Mouse (Mus musculus): Measurements from ENCODE around the gene Ptpn6. TPM values are rescaled to one million over a fixed set of nuclear protein-coding genes. Genes with fewer than 3 reads are reported as not detected.
A peak's percentile ranks its signal among the peaks of the same experiment; 100 is the strongest.

Ptpn6 gene
- polyA plus RNA-seq, 1 experiment from 2014 or later, result 12.6 TPM

GRCm38 (mm10) chr6:124719354-124719978 is 19.0 kb downstream of the Ptpn6 start:
- H3K4me3 ChIP-seq (ENCODE audit: low read depth, low read length), result peak overlapping the region; percentile 43
- H3K4me1 ChIP-seq (ENCODE audit: insufficient read depth), result no peaks in the 10 kb centered on the region
- 47% methylated on average over 7 of the region's 7 CpGs for WGBS
- peak overlapping the region; percentile 56 for H3K4me2 ChIP-seq
- H3K36me3 ChIP-seq (ENCODE audit: insufficient read depth), result peaks cover 33% of the 10 kb centered on the region
- H3K27ac ChIP-seq (ENCODE audit: low read depth), result peak overlapping the region; percentile 81
- DNase-seq (no peak), ATAC-seq (ENCODE audit: insufficient read depth) (no peak)
- no peak for TF ChIP-seq CTCF (IDR thresholded peaks at IDR 0.05; ENCODE audit: low read depth)
- no peaks in the 10 kb centered on the region for H3K9me3 ChIP-seq (ENCODE audit: low read depth, low read length)
- H3K9ac ChIP-seq, result peak overlapping the region; percentile 57
- no peaks in the 10 kb centered on the region for H3K27me3 ChIP-seq (ENCODE audit: insufficient read depth, low read length)

GRCm38 (mm10) chr6:124718703-124719102 is 19.8 kb downstream of the Ptpn6 start:
- Histone ChIP-seq H3K4me2 (peak overlapping the region; percentile 56), H3K27ac (ENCODE audit: low read depth) (peak overlapping the region; percentile 81)
- 53% methylated on average over 15 of the region's 16 CpGs for WGBS

GRCm38 (mm10) chr6:124717968-124718367 is 20.5 kb downstream of the Ptpn6 start:
- no peak for DNase-seq

More at GRCm38 (mm10) chr6:124718703-124719102, 19.8 kb downstream of the Ptpn6 start:
- Histone ChIP-seq H3K4me1 (ENCODE audit: insufficient read depth) (peaks cover 1% of the 10 kb centered on the region; the same call in 1 of the 2 replicates), H3K27me3 (ENCODE audit: insufficient read depth, low read length) (no peaks in the 10 kb centered on the region), H3K36me3 (ENCODE audit: insufficient read depth) (peaks cover 41% of the 10 kb centered on the region), H3K4me3 (ENCODE audit: low read depth, low read length) (peak overlapping the region; percentile 43), H3K9me3 (ENCODE audit: low read depth, low read length) (no peaks in the 10 kb centered on the region), H3K9ac (peak overlapping the region; percentile 57)
- ATAC-seq (ENCODE audit: insufficient read depth), result peak; percentile 48
- no peak for TF ChIP-seq CTCF (IDR thresholded peaks at IDR 0.05; ENCODE audit: low read depth)
- DNase-seq, result peak; percentile 72

GRCm38 (mm10) chr6:124716864-124717490 is 21.5 kb downstream of the Ptpn6 start:
- Histone ChIP-seq H3K4me2 (peak overlapping the region; percentile 56), H3K4me1 (ENCODE audit: insufficient read depth) (peaks cover 10% of the 10 kb centered on the region), H3K9me3 (ENCODE audit: low read depth, low read length) (no peaks in the 10 kb centered on the region), H3K9ac (peak overlapping the region; percentile 57; the same call in 1 of the 2 replicates), H3K36me3 (ENCODE audit: insufficient read depth) (peaks cover 42% of the 10 kb centered on the region), H3K27ac (ENCODE audit: low read depth) (no peak overlapping the region), H3K27me3 (ENCODE audit: insufficient read depth, low read length) (no peaks in the 10 kb centered on the region), H3K4me3 (ENCODE audit: low read depth, low read length) (peak overlapping the region; percentile 43)
- WGBS, result 56% methylated on average over 20 of the region's 20 CpGs
- DNase-seq (peak; percentile 84), ATAC-seq (ENCODE audit: insufficient read depth) (no peak)
- peak; percentile 76 for TF ChIP-seq CTCF (IDR thresholded peaks at IDR 0.05; ENCODE audit: low read depth)

More at GRCm38 (mm10) chr6:124717968-124718367, 20.5 kb downstream of the Ptpn6 start:
- Histone ChIP-seq H3K9ac (peak overlapping the region; percentile 57), H3K4me3 (ENCODE audit: low read depth, low read length) (peak overlapping the region; percentile 43), H3K27me3 (ENCODE audit: insufficient read depth, low read length) (no peaks in the 10 kb centered on the region), H3K36me3 (ENCODE audit: insufficient read depth) (peaks cover 42% of the 10 kb centered on the region), H3K9me3 (ENCODE audit: low read depth, low read length) (no peaks in the 10 kb centered on the region), H3K4me2 (peak overlapping the region; percentile 56), H3K4me1 (ENCODE audit: insufficient read depth) (peaks cover 8% of the 10 kb centered on the region), H3K27ac (ENCODE audit: low read depth) (peak overlapping the region; percentile 81)
- no peak for TF ChIP-seq CTCF (IDR thresholded peaks at IDR 0.05; ENCODE audit: low read depth)
- 54% methylated on average over 13 of the region's 13 CpGs for WGBS
- no peak for ATAC-seq (ENCODE audit: insufficient read depth)

- peak overlapping the region; percentile 99 for H3K4me2 ChIP-seq
- WGBS, result 14% methylated on average over 11 of the region's 11 CpGs
- no peaks in the 10 kb centered on the region for H3K9me3 ChIP-seq (ENCODE audit: low read depth, low read length)
- no peak for DNase-seq
- no peak for TF ChIP-seq CTCF (IDR thresholded peaks at IDR 0.05; ENCODE audit: low read depth)
- H3K27ac ChIP-seq (ENCODE audit: low read depth), result peak overlapping the region; percentile 70
- H3K36me3 ChIP-seq (ENCODE audit: insufficient read depth), result peaks cover 53% of the 10 kb centered on the region
- peaks cover 14% of the 10 kb centered on the region for H3K4me1 ChIP-seq (ENCODE audit: insufficient read depth)
- ATAC-seq (ENCODE audit: insufficient read depth), result no peak
- H3K27me3 ChIP-seq (ENCODE audit: insufficient read depth, low read length), result no peaks in the 10 kb centered on the region
- peak overlapping the region; percentile 93 for H3K9ac ChIP-seq
- peak overlapping the region; percentile 97 for H3K4me3 ChIP-seq (ENCODE audit: low read depth, low read length)
Observed at GRCm38 (mm10) chr6:124712918-124713317, 25.6 kb downstream of the Ptpn6 start.

GRCm38 (mm10) chr6:124711824-124712782 is 26.4 kb downstream of the Ptpn6 start, which contains the start of the genes Emg1 and Phb2:
Gene Emg1 (minus strand): TSS chr6:124712178.
Gene Phb2 (plus strand): TSS chr6:124712336.
- H3K4me3 ChIP-seq (ENCODE audit: low read depth, low read length), result peak within 1 kb of the TSS; percentile 97

More at GRCm38 (mm10) chr6:124711824-124712782, 26.4 kb downstream of the Ptpn6 start, which contains the start of the genes Emg1 and Phb2:
- peak within 1 kb of the TSS; percentile 94 for H3K27ac ChIP-seq (ENCODE audit: low read depth)
- DNase-seq, result peak; percentile 100
- ATAC-seq (ENCODE audit: insufficient read depth), result peak; percentile 97
- H3K9me3 ChIP-seq (ENCODE audit: low read depth, low read length), result no peaks in the 10 kb centered on the region
- no peak; the same call in 1 of the 2 replicates for TF ChIP-seq CTCF (IDR thresholded peaks at IDR 0.05; ENCODE audit: low read depth)
- WGBS, result under 1% methylated on average over 76 of the region's 76 CpGs
- H3K4me1 ChIP-seq (ENCODE audit: insufficient read depth), result peaks cover 14% of the 10 kb centered on the region
- H3K4me2 ChIP-seq, result peak within 1 kb of the TSS; percentile 99
- peaks cover 54% of the 10 kb centered on the region for H3K36me3 ChIP-seq (ENCODE audit: insufficient read depth)
- no peaks in the 10 kb centered on the region for H3K27me3 ChIP-seq (ENCODE audit: insufficient read depth, low read length)
- peak within 1 kb of the TSS; percentile 93 for H3K9ac ChIP-seq

Measured in lung, embryonic 14.5 days (tissue).